Mouse (Mus musculus): ENCODE measurements around the gene Glrx2.
"Not testable (repeated sequence)": the region's sequence is repeated elsewhere in the genome, so short reads cannot be mapped to it uniquely, and the experiment has no call there.

The Glrx2 gene

DNA sequence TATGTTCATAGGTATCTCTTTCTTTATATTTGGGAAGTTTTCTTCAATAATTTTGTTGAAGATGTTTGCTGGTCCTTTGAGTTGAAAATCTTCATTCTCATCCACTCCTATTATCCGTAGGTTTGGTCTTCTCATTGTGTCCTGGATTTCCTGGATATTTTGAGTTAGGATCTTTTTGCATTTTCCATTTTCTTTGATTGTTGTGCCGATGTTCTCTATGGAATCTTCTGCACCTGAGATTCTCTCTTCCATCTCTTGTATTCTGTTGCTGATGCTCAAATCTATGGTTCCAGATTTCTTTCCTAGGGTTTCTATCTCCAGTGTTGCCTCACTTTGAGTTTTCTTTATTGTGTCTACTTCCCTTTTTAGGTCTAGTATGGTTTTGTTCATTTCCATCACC is at the start of gene Glrx2:
Gene Glrx2 (plus strand): TSS at position 301 of the 400 bp plus-strand sequence.
- DNase-seq (ENCODE audit: low read depth): not testable (repeated sequence)

DNA sequence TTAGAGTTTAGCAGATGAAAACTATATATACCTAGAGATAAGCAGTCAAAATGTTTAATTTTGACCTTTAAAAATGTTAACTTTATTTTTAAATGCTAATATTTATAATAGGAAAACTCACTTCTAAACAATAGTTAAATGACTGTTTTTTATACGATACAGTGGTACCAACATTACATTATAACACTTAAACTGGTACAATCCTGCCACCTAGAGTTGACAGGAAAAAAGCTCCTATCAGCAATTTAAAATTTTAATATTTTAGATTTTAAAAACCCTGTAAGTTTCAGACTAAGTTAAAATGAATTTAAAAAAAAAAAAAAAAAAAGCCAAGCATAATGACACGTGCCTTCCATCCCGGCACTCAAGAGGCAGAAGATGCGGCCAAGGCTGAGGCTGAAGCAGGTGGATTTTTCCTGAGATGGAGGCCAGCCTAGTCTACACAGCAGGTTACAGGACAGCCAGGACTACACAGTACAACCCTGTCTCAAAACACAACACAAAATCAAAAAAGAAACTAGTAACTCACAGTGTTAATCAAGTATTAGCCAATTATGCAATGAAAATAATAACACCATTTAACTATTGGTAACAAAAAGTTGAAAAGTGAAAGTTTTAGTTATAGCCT is 40.3 kb upstream of the Glrx2 start:
- peak; percentile 23 for DNase-seq (ENCODE audit: low read depth)

- no peak for DNase-seq (ENCODE audit: low read depth)
Observed at GRCm38 (mm10) chr1:143681108-143681507, 35.0 kb upstream of the Glrx2 start.

DNA sequence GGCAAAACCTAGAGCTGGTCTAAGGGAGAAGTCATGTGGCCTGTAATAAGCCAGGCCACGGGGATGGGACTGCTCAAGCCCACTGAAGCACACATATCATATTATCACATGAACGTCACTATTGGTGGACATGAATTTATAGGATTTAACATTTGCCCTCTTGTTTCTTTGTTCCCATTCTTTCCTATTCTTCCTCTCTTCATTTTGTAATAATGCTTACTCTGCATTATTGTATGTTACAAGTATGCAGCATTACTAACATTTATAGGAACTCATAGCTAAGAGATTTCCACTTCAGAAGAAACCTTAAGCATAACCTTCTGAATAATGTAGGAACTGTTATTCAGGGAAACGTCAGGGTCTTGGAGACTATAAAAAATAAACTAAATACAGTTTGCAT is 31.3 kb upstream of the Glrx2 start:
- no peak for DNase-seq (ENCODE audit: low read depth)

DNA sequence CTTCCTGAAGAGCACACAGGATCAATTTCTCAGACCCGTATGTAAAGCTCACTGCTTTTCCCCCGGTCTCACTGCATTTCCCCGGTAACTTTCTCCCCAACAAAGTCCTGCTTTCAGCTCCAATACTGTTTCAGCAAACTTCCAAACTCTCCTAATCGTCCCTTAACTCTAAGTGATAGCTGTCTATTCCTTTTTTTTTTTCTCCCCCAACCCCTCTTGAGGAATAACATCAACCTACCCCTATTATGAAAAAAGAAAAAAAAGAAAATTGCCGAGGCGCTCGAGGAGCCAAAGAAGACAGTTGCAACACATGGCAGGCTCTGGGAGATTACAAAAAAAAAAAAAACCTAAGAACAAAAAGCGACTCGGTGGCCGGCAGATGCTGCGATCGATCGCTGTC is 14.4 kb upstream of the Glrx2 start:
- DNase-seq (ENCODE audit: low read depth): peak; percentile 12

GRCm38 (mm10) chr1:143702141-143702740 is 13.9 kb upstream of the Glrx2 start:
- DNase-seq (ENCODE audit: low read depth): peak; percentile 63

DNA sequence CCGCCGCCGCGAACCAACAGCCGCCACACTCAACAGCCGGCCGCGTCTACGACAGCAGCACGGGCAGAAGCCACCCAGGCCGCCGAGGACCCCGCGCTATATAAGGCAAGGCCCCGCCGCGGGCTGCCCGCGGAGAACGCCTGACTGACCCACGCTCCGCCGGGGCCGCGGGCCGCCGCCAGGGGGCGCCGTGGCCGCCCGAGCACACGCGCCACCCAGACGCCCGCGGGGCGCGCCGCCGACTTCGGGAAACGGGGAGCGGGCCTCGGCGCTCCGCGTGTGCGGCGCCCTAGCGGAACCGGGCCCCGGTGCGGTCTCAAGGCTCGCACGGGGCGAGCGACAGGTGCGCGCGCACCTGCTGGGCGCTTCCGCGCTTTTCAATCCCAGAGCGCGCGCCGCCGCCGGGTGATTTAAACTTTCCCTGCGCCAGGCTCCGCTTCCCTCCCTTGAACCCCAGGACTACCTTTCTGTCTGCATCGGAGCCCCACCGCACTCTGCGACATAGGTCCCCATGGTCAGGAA is 13.3 kb upstream of the Glrx2 start, which contains the start of gene Cdc73:
Gene Cdc73 (minus strand): TSS at position 153 of the 522 bp plus-strand sequence.
- DNase-seq (ENCODE audit: low read depth): peak; percentile 96

DNA sequence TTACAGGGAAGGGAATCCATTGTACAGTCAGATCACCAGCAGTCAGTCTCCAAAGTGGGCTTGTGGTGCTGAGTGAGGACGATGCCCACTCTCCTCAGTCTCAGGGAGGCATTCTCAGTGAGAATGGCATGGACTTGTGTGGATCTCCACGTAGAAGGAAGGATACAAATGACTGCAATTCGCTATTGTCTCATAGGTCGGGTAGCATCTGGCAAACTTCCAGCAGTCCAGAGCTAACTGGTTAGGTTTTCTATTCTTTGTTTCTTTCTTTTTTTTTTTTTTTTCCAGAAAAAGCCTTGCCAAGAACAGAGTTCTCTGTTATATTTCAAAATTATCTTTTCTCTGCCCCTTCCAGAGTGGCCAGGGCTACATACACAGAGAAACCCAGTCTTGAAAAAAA is 9.1 kb upstream of the Glrx2 start:
- DNase-seq (ENCODE audit: low read depth): no peak

DNA sequence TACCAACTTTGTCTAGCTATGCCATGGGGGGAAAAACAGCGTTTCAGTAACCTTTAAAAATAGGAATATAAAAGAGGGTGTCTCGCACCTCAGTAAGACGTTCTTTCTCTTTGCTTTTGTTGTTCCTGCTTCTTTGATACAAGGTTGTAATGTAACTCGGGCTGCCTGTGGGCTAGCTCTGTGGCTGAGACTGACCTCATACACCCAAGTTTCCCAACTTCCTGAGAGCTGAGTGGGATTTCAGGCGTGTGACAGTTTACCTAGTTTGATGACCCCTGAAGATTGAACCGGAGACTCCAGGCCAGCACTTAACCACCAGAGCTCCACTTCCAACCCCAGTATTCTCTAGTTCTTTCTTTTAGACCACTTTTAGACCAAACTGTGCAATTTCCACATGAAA is 7.8 kb upstream of the Glrx2 start:
- no peak for DNase-seq (ENCODE audit: low read depth)

- DNase-seq (ENCODE audit: low read depth): peak; percentile 27
Observed at GRCm38 (mm10) chr1:143709966-143710626, 6.0 kb upstream of the Glrx2 start.

GRCm38 (mm10) chr1:143710627-143710976 is 5.5 kb upstream of the Glrx2 start:
- no peak for DNase-seq (ENCODE audit: low read depth)

GRCm38 (mm10) chr1:143724456-143725064 is 8.4 kb downstream of the Glrx2 start:
- no peak for DNase-seq (ENCODE audit: low read depth)

GRCm38 (mm10) chr1:143727701-143728445 is 11.7 kb downstream of the Glrx2 start:
- DNase-seq (ENCODE audit: low read depth): no peak

DNA sequence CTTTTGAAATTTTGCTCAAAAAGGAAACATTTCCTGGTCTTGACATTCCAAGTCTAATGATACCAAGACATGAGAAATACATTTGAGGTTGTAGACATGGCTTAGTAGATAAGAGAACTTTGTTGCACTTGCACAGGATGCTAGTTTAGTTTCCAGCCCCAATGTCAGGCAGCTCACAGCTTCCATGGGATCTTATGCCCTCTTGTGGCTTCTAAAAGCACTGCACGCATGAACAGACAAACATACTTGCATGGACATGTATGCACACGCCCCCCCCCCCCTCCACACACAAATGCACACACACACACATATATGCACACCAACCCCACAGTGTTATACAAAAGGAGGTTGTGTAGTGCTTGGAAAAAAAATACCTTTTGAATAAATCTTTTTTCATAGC is 14.8 kb downstream of the Glrx2 start:
- DNase-seq (ENCODE audit: low read depth): peak; percentile 55

- no peak for DNase-seq (ENCODE audit: low read depth)
Observed at GRCm38 (mm10) chr1:143731691-143732090, 15.6 kb downstream of the Glrx2 start.

DNA sequence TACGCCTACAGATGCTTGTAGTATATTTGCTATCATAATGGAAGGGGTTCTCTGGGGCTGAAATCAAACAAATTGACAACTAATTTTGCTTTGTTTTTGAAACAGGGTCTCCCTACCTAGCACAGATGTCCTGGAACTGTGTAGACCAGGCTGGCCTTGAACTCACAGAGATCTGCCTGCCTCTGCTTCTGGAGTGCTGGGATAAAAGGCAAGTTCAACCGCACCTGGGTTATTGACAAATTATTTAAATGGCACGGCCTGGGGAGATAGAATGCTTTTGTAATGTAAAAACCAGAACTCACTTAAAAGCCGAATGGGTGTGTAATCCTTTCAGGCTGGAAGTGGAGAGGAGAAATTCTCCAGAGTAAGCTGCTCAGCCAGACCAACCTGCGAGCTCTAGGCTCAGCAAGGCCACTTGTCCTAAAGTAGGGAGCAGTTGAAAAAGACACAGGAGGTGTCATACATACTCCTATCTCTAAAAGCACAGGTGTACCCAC is 17.8 kb downstream of the Glrx2 start:
- no peak for DNase-seq (ENCODE audit: low read depth)

- DNase-seq (ENCODE audit: low read depth): peak; percentile 7
Observed at GRCm38 (mm10) chr1:143738811-143739210, 22.7 kb downstream of the Glrx2 start.

- DNase-seq (ENCODE audit: low read depth): peak; percentile 87
Observed at GRCm38 (mm10) chr1:143739361-143740350, 23.5 kb downstream of the Glrx2 start.

DNA sequence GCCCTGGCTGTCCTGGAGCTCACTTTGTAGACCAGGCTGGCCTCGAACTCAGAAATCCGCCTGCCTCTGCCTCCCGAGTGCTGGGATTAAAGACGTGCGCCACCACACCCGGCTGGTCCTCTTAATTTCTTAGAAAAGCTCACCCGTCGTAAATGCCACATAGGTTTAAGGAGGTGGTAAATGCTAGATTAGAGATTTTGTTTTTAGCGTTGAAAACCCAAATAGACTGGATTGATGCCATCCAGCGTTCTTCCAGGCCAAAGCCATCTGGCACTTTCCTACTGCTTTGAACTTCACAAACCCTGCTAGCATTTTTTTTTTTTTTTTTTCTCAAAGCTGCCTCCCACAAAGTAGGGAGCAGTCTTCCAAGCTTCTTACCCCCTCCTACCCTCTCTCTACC is 24.4 kb downstream of the Glrx2 start:
- no peak for DNase-seq (ENCODE audit: low read depth)

GRCm38 (mm10) chr1:143741331-143741730 is 25.2 kb downstream of the Glrx2 start:
- no peak for DNase-seq (ENCODE audit: low read depth)

- no peak for DNase-seq (ENCODE audit: low read depth)
Observed at GRCm38 (mm10) chr1:143742186-143742585, 26.0 kb downstream of the Glrx2 start.

Measured in NIH3T3 (cell line).